Mouse (Mus musculus) urinary bladder, postnatal 25 days (tissue): ENCODE data around the gene Serpinb3c.
"Not testable (repeated sequence)": the region's sequence is repeated elsewhere in the genome, so short reads cannot be mapped to it uniquely, and the experiment has no call there.

Source experiments
- DNase-seq: peaks from one replicate; pipeline ENCODE4 v3.0.0; 2022; ENCODE audit warnings: low spot score

The Serpinb3c gene

GRCm38 (mm10) chr1:107278261-107278660, at the start of gene Serpinb3c, which contains the start of gene Serpinb3b:
TSS of gene Serpinb3c (minus strand) at chr1:107278371.
TSS of gene Serpinb3b (minus strand) at chr1:107278361.
- DNase-seq: not testable (repeated sequence)

- DNase-seq: not testable (repeated sequence)
These were observed 35.0 kb downstream of the Serpinb3c start for GRCm38 (mm10) chr1:107243170-107243569.
